Mouse (Mus musculus) colon, adult 2 months (tissue): ENCODE results near the gene Mettl25. TPM values are rescaled to one million over a fixed set of nuclear protein-coding genes. Genes with fewer than 3 reads are reported as not detected.

Experiments
- polyA plus RNA-seq: library from polyadenylated mRNA; depleted of rRNA; stranded (reverse); fragments of >200 nt; gene quantifications from 2 replicates; pipeline ENCODE4 v1.2.3, GENCODE M21; 2012; rRNA removed

Mettl25 gene
- polyA plus RNA-seq, result 3.6 and 8.4 TPM in 2 replicates

GRCm38 (mm10) chr10:105840928-105841888, at the start of gene Mettl25, which contains the start of gene Ccdc59:
TSS of gene Mettl25 (minus strand) at chr10:105841380.
TSS of gene Ccdc59 (plus strand) at chr10:105841067.

Other genes with a start within 250 kb of the Mettl25 start
- 3.4 and 4.5 TPM in 2 replicates for gene Ccdc59, start 313 bp downstream of the Mettl25 start, polyA plus RNA-seq